Mouse (Mus musculus) C2C12 (cell line): ENCODE data around the gene Brms1.

Experiments
- CTCF ChIP-seq: IDR thresholded peaks from one replicate; pipeline ENCODE4 v1.5.1; 2011; ENCODE audit not compliant: control insufficient read depth, insufficient read depth, insufficient read length
- MAX ChIP-seq: IDR thresholded peaks from one replicate; pipeline ENCODE4 v1.6.1; 2011; ENCODE audit warnings: mild to moderate bottlenecking, control low read depth
- MYOD1 ChIP-seq: IDR thresholded peaks from one replicate; pipeline ENCODE4 v1.6.1; 2011; ENCODE audit warnings: low read depth; ENCODE audit not compliant: control insufficient read depth, insufficient read length
- MYOG ChIP-seq: IDR thresholded peaks from one replicate; pipeline ENCODE4 v1.6.1; 2011; ENCODE audit not compliant: control insufficient read depth, insufficient read length; ENCODE audit errors: extremely low read depth
- USF1 ChIP-seq: IDR thresholded peaks from one replicate; pipeline ENCODE4 v1.6.1; 2011; ENCODE audit warnings: low read depth, mild to moderate bottlenecking, control low read depth, moderate library complexity

DNA sequence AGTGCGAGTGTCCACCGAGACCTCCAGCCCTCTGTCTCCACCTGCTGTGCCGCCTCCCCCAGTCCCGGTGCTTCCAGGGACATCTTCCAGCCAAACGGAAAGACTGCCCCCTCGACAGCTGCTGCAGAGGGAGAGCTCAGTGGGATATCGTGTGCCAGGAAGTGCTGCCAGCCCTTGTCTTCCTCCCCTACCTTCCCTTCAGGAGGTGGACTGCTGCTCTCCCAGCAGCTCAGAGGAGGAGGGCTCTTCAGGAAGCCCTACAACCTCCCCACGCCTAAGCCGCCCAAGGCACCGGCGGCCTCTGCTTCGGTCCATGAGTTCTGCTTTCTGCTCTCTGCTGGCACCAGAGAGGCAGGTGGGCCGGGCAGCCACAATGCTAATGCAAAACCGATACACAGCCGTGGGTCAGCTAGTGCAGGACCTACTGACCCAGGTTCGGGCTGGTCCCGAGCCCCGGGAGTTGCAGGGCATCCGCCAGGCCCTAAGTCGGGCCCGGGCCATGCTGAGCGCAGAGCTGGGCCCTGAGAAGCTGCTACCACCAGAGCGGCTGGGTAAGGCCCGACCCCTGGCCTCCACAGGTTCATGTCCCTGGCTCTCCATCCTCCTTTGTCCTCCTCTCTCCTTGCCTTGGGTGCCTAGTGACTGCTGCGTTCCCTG, 11.1 kb downstream of the Brms1 start:
- TF ChIP-seq CTCF (no peak), USF1 (no peak), MAX (no peak), MYOD1 (peak; percentile 74), MYOG (no peak)
